Mouse (Mus musculus): ENCODE data around the gene Prkd3. TPM values are rescaled to one million over a fixed set of nuclear protein-coding genes. Genes with fewer than 3 reads are reported as not detected.

Gene Prkd3
- polyA plus RNA-seq, 1 experiment from 2014 or later, result 35.9 TPM

- no peak overlapping the region for H3K27ac ChIP-seq
- no peaks in the 10 kb centered on the region for H3K4me1 ChIP-seq
- ATAC-seq (ENCODE audit: insufficient number of reproducible peaks, low FRiP score, low TSS enrichment, low read depth), result peak; percentile 52; the same call in 1 of the 2 replicates
These were observed 12.2 kb upstream of the Prkd3 start for GRCm38 (mm10) chr17:79032782-79033181.

GRCm38 (mm10) chr17:79031569-79031968 is 11.0 kb upstream of the Prkd3 start:
- H3K4me3 ChIP-seq, result no peak overlapping the region
- ATAC-seq (ENCODE audit: insufficient number of reproducible peaks, low FRiP score, low TSS enrichment, low read depth), result no peak
- H3K9me3 ChIP-seq, result no peaks in the 10 kb centered on the region
- no peaks in the 10 kb centered on the region for H3K36me3 ChIP-seq
- no peaks in the 10 kb centered on the region for H3K4me1 ChIP-seq
- 79% methylated on average over 5 of the region's 5 CpGs for WGBS
- no peak overlapping the region for H3K27ac ChIP-seq
- H3K4me2 ChIP-seq, result no peak overlapping the region
- no peak overlapping the region for H3K9ac ChIP-seq
- H3K27me3 ChIP-seq, result no peaks in the 10 kb centered on the region

More at GRCm38 (mm10) chr17:79032782-79033181, 12.2 kb upstream of the Prkd3 start:
- H3K9me3 ChIP-seq, result no peaks in the 10 kb centered on the region
- H3K9ac ChIP-seq, result no peak overlapping the region
- no peak overlapping the region for H3K4me2 ChIP-seq
- H3K4me3 ChIP-seq, result no peak overlapping the region
- H3K27me3 ChIP-seq, result no peaks in the 10 kb centered on the region
- H3K36me3 ChIP-seq, result no peaks in the 10 kb centered on the region
- 83% methylated on average over 4 of the region's 4 CpGs for WGBS

GRCm38 (mm10) chr17:79029226-79029625 is 8.6 kb upstream of the Prkd3 start:
- no peak for ATAC-seq (ENCODE audit: insufficient number of reproducible peaks, low FRiP score, low TSS enrichment, low read depth)
- H3K9ac ChIP-seq, result no peak overlapping the region
- no peaks in the 10 kb centered on the region for H3K4me1 ChIP-seq
- no peaks in the 10 kb centered on the region for H3K36me3 ChIP-seq
- H3K27me3 ChIP-seq, result no peaks in the 10 kb centered on the region
- no peak overlapping the region for H3K27ac ChIP-seq
- no peak overlapping the region for H3K4me3 ChIP-seq
- whole genome bisulfite sequencing, result 86% methylated on average over 3 of the region's 3 CpGs
- no peaks in the 10 kb centered on the region for H3K9me3 ChIP-seq
- no peak overlapping the region for H3K4me2 ChIP-seq

GRCm38 (mm10) chr17:79024544-79024943 is 3.9 kb upstream of the Prkd3 start:
- no peaks in the 10 kb centered on the region for H3K27me3 ChIP-seq
- no peaks in the 10 kb centered on the region for H3K36me3 ChIP-seq
- 54% methylated on average over 4 of the region's 4 CpGs for WGBS
- no peak overlapping the region for H3K27ac ChIP-seq
- H3K4me1 ChIP-seq, result no peaks in the 10 kb centered on the region; the same call in 1 of the 2 replicates
- no peak overlapping the region for H3K4me3 ChIP-seq
- no peak for ATAC-seq (ENCODE audit: insufficient number of reproducible peaks, low FRiP score, low TSS enrichment, low read depth)
- H3K4me2 ChIP-seq, result no peak overlapping the region
- H3K9me3 ChIP-seq, result no peaks in the 10 kb centered on the region
- no peak overlapping the region for H3K9ac ChIP-seq

GRCm38 (mm10) chr17:79022746-79023145 is 2.1 kb upstream of the Prkd3 start:
- no peak overlapping the region for H3K27ac ChIP-seq
- H3K4me1 ChIP-seq, result peaks cover 9% of the 10 kb centered on the region; the same call in 1 of the 2 replicates
- H3K36me3 ChIP-seq, result no peaks in the 10 kb centered on the region
- no peaks in the 10 kb centered on the region for H3K27me3 ChIP-seq
- H3K4me2 ChIP-seq, result no peak overlapping the region
- no peak overlapping the region for H3K9ac ChIP-seq
- no peak overlapping the region for H3K4me3 ChIP-seq
- no peaks in the 10 kb centered on the region for H3K9me3 ChIP-seq
- 21% methylated on average over 3 of the region's 3 CpGs for WGBS
- no peak for ATAC-seq (ENCODE audit: insufficient number of reproducible peaks, low FRiP score, low TSS enrichment, low read depth)

- Histone ChIP-seq H3K36me3 (no peaks in the 10 kb centered on the region), H3K9ac (peak overlapping the region; percentile 79), H3K4me2 (peak overlapping the region; percentile 79), H3K27me3 (no peaks in the 10 kb centered on the region), H3K27ac (0 out of 2 replicates have a peak overlapping the region, but pooled peaks have one; percentile 93), H3K9me3 (no peaks in the 10 kb centered on the region), H3K4me3 (peak overlapping the region; percentile 85), H3K4me1 (peaks cover 12% of the 10 kb centered on the region; the same call in 1 of the 2 replicates)
- ATAC-seq (ENCODE audit: insufficient number of reproducible peaks, low FRiP score, low TSS enrichment, low read depth), result peak; percentile 28
- 1% methylated on average over 24 of the region's 24 CpGs for WGBS
These were observed 344 bp upstream of the Prkd3 start for GRCm38 (mm10) chr17:79020984-79021335.

- Histone ChIP-seq H3K36me3 (no peaks in the 10 kb centered on the region), H3K9ac (peak overlapping the region; percentile 79), H3K4me3 (peak overlapping the region; percentile 85), H3K27ac (peak overlapping the region; percentile 93), H3K27me3 (no peaks in the 10 kb centered on the region), H3K4me2 (peak overlapping the region; percentile 79), H3K4me1 (peaks cover 12% of the 10 kb centered on the region; the same call in 1 of the 2 replicates), H3K9me3 (no peaks in the 10 kb centered on the region)
- ATAC-seq (ENCODE audit: insufficient number of reproducible peaks, low FRiP score, low TSS enrichment, low read depth), result no peak; the same call in 1 of the 2 replicates
- WGBS, result under 1% methylated on average over 18 of the region's 18 CpGs
These were observed 849 bp downstream of the Prkd3 start for GRCm38 (mm10) chr17:79019726-79020207.

GRCm38 (mm10) chr17:79018422-79018821 is 2.2 kb downstream of the Prkd3 start:
- H3K4me2 ChIP-seq, result peak overlapping the region; percentile 25; the same call in 1 of the 2 replicates

GRCm38 (mm10) chr17:79015831-79016230 is 4.8 kb downstream of the Prkd3 start:
- no peaks in the 10 kb centered on the region for H3K27me3 ChIP-seq
- no peak overlapping the region for H3K9ac ChIP-seq
- H3K4me3 ChIP-seq, result no peak overlapping the region
- H3K4me1 ChIP-seq, result peaks cover 12% of the 10 kb centered on the region; the same call in 1 of the 2 replicates
- peaks cover 20% of the 10 kb centered on the region for H3K36me3 ChIP-seq
- H3K9me3 ChIP-seq, result no peaks in the 10 kb centered on the region
- WGBS, result 81% methylated on average over 10 of the region's 10 CpGs
- no peak for ATAC-seq (ENCODE audit: insufficient number of reproducible peaks, low FRiP score, low TSS enrichment, low read depth)
- no peak overlapping the region for H3K27ac ChIP-seq
- no peak overlapping the region for H3K4me2 ChIP-seq

More at GRCm38 (mm10) chr17:79018422-79018821, 2.2 kb downstream of the Prkd3 start:
- Histone ChIP-seq H3K4me3 (peak overlapping the region; percentile 9; the same call in 1 of the 2 replicates), H3K9ac (no peak overlapping the region), H3K36me3 (no peaks in the 10 kb centered on the region), H3K27ac (no peak overlapping the region), H3K27me3 (no peaks in the 10 kb centered on the region), H3K9me3 (no peaks in the 10 kb centered on the region), H3K4me1 (peaks cover 12% of the 10 kb centered on the region; the same call in 1 of the 2 replicates)
- WGBS, result 51% methylated on average over 9 of the region's 9 CpGs
- no peak for ATAC-seq (ENCODE audit: insufficient number of reproducible peaks, low FRiP score, low TSS enrichment, low read depth)

- Histone ChIP-seq H3K4me1 (peaks cover 12% of the 10 kb centered on the region; the same call in 1 of the 2 replicates), H3K4me3 (no peak overlapping the region), H3K27ac (no peak overlapping the region), H3K4me2 (no peak overlapping the region), H3K9me3 (no peaks in the 10 kb centered on the region), H3K36me3 (peaks cover 20% of the 10 kb centered on the region), H3K9ac (no peak overlapping the region), H3K27me3 (no peaks in the 10 kb centered on the region)
- 93% methylated on average over 2 of the region's 2 CpGs for WGBS
- ATAC-seq (ENCODE audit: insufficient number of reproducible peaks, low FRiP score, low TSS enrichment, low read depth), result no peak
These were observed 5.5 kb downstream of the Prkd3 start for GRCm38 (mm10) chr17:79014911-79015685.

- peaks cover 7% of the 10 kb centered on the region; the same call in 1 of the 2 replicates for H3K4me1 ChIP-seq
- peaks cover 20% of the 10 kb centered on the region for H3K36me3 ChIP-seq
- no peak overlapping the region for H3K4me2 ChIP-seq
- no peaks in the 10 kb centered on the region for H3K9me3 ChIP-seq
- WGBS, result 84% methylated on average over 2 of the region's 2 CpGs
- no peak for ATAC-seq (ENCODE audit: insufficient number of reproducible peaks, low FRiP score, low TSS enrichment, low read depth)
- H3K27me3 ChIP-seq, result no peaks in the 10 kb centered on the region
- H3K4me3 ChIP-seq, result no peak overlapping the region
- no peak overlapping the region for H3K27ac ChIP-seq
- no peak overlapping the region for H3K9ac ChIP-seq
These were observed 7.0 kb downstream of the Prkd3 start for GRCm38 (mm10) chr17:79013625-79014024.

GRCm38 (mm10) chr17:78999745-79000270 is 20.8 kb downstream of the Prkd3 start:
- no peaks in the 10 kb centered on the region for H3K4me1 ChIP-seq
- H3K4me3 ChIP-seq, result no peak overlapping the region
- H3K27me3 ChIP-seq, result no peaks in the 10 kb centered on the region
- no peaks in the 10 kb centered on the region for H3K9me3 ChIP-seq
- H3K27ac ChIP-seq, result no peak overlapping the region
- ATAC-seq (ENCODE audit: insufficient number of reproducible peaks, low FRiP score, low TSS enrichment, low read depth), result no peak
- no peak overlapping the region for H3K9ac ChIP-seq
- no peaks in the 10 kb centered on the region for H3K36me3 ChIP-seq
- no peak overlapping the region for H3K4me2 ChIP-seq
- WGBS, result 88% methylated on average over 4 of the region's 4 CpGs

Data from limb, embryonic 15.5 days (tissue).